Mouse (Mus musculus): ENCODE measurements around the gene Glb1l2.

Gene Glb1l2

GRCm38 (mm10) chr9:26728556-26728955 lies 77.7 kb downstream of the Glb1l2 start:
- DNase-seq (ENCODE audit: low read depth) = no peak

GRCm38 (mm10) chr9:26727445-26727844 lies 78.8 kb downstream of the Glb1l2 start:
- DNase-seq (ENCODE audit: low read depth) = peak; percentile 61

- no peak for DNase-seq (ENCODE audit: low read depth)
Observed at GRCm38 (mm10) chr9:26725709-26726108, 80.6 kb downstream of the Glb1l2 start.

GRCm38 (mm10) chr9:26721771-26722170 lies 84.5 kb downstream of the Glb1l2 start:
- DNase-seq (ENCODE audit: low read depth) = no peak

- no peak for DNase-seq (ENCODE audit: low read depth)
Observed at GRCm38 (mm10) chr9:26718388-26718787, 87.9 kb downstream of the Glb1l2 start.

Data from NIH3T3 (cell line).